Mouse (Mus musculus): ENCODE data around the gene Mapk12.

GRCm38 (mm10) chr15:89144965-89145364 is 4.5 kb upstream of the Mapk12 start:
- TF ChIP-seq CTCF (IDR thresholded peaks at IDR 0.05; ENCODE audit: low read depth) (no peak), EP300 (IDR thresholded peaks at IDR 0.05; ENCODE audit: low read depth) (no peak)

Measured in liver, embryonic 14.5 days (tissue).